Comparison of ENCODE assay signal across 11 mouse cellular contexts in the genomic region with DNA sequence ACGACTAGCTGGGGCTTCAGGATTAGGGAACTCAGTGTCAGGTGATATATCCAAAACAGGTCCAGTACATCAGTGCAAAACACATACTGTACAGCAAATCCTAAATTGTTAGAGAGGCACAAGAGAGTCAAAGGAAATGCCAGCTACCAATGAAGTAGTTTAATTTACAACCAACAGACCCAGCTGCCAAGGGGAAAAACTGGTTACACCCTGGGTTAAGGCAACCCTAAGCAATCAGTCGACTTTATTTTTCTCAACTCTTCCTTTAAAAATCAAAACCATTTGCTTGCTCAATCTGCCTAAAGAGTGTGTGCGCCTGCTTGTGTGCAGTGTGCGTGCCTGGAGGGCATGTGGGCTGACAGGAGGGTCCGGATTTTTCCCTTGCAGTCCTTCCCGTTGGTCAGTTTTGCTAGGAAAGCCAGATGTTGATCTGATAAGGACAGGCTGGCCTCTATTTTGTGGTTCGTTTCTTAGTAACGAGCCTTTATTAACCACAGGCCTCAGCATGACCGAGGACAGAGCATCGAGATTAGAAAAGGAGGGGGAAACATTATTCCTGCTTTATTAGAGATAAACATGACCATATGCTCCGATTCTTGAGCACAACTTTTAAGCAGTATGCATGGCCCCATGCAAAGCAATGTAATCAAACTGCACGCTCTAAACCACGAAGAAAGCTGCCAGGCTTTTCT. TPM values are rescaled to one million over a fixed set of nuclear protein-coding genes. Genes with fewer than 3 reads are reported as not detected.
DNase-seq lines count a peak whose midpoint lies in the region; ATAC-seq lines count a peak whose summit lies in the region.
"Had no signal": no experiment of that assay in that cellular context is flagged by ENCODE, and none has a peak within 500 bp of the region (broad histone marks: within the 10 kb centered on the region; RNA-seq: fewer than 3 reads in every experiment).

No protein-coding gene starts in this region.

- no peaks in the 10 kb centered on the region for H3K27me3 ChIP-seq in limb, embryonic 11.5 days (ENCODE audit: control insufficient read depth, insufficient read depth, low read length)

- H3K4me2 ChIP-seq in limb, embryonic 11.5 days (ENCODE audit: low read depth, severe bottlenecking): no peak overlapping the region

- WGBS in limb, embryonic 11.5 days: 11% methylated on average over 13 of the region's 13 CpGs

- peaks cover 47% of the 10 kb centered on the region for H3K4me1 ChIP-seq in limb, embryonic 11.5 days (ENCODE audit: control insufficient read depth, insufficient read depth, low read length)

- no peak overlapping the region for H3K9ac ChIP-seq in limb, embryonic 11.5 days (ENCODE audit: low read length)

- no peaks in the 10 kb centered on the region for H3K9me3 ChIP-seq in limb, embryonic 11.5 days (ENCODE audit: control insufficient read depth, low read length)

- H3K4me3 ChIP-seq in limb, embryonic 11.5 days (ENCODE audit: low read depth, low read length): no peak overlapping the region

- peak; percentile 33 for DNase-seq in kidney, postnatal 10 days
- DNase-seq in kidney, postnatal 4 days: no peak
- peak; percentile 95 for DNase-seq in 416B (ENCODE audit: low read depth)
- DNase-seq in limb, embryonic 11.5 days (ENCODE audit: low spot score): peak; percentile 75
- no peak for DNase-seq in testis, postnatal 10 days (ENCODE audit: low spot score)
- DNase-seq: adrenal gland, adult 8-10 months; lung, postnatal 36 days; right cerebral cortex, postnatal 4 days had no signal

- H3K27ac ChIP-seq in limb, embryonic 11.5 days (replicated peaks; ENCODE audit: low read depth, low read length): peak overlapping the region; percentile 23

- 0 out of 2 replicates have a peak, but pooled peaks have one; percentile 7 for ATAC-seq in common myeloid progenitor, adult 5-6 weeks (replicated peaks; ENCODE audit: low read depth, poor library complexity, severe bottlenecking)
- peak; percentile 56; the same call in 1 of the 2 replicates for ATAC-seq in limb, embryonic 11.5 days (ENCODE audit: insufficient number of reproducible peaks, low FRiP score, low TSS enrichment, low read depth)
- no peak for ATAC-seq in cerebellum, adult (ENCODE audit: insufficient number of reproducible peaks, low FRiP score, low TSS enrichment)
- no peak for ATAC-seq in erythroblast, adult 5-6 weeks (replicated peaks; ENCODE audit: low FRiP score, poor library complexity, severe bottlenecking)

- no peaks in the 10 kb centered on the region for H3K36me3 ChIP-seq in limb, embryonic 11.5 days (ENCODE audit: control insufficient read depth, insufficient read depth, low read length)

RNA-seq across cellular contexts. Expression of a gene that starts 45.3 kb away (rescaled TPM):
- 28.3 and 32.5 TPM in 2 replicates for total RNA-seq in common myeloid progenitor, adult 5-6 weeks (2017)
- 8.8 and 9.8 TPM in 2 replicates for polyA plus RNA-seq in limb, embryonic 11.5 days (2014; fragmentation: Nextera tagmentation; extraction: Ambion mirVana)
- total RNA-seq in erythroblast, adult 5-6 weeks (2015; ENCODE audit: low replicate concordance): 19.0 and 19.6 TPM in 2 replicates
- 12.1 and 14.9 TPM in 2 replicates for total RNA-seq in erythroblast, adult 5-6 weeks (2017; ENCODE audit: low replicate concordance)

Comparison
In these comparisons a context has a peak if more than half of its experiments do, and no peak if none do; other contexts are left out.
1. DNase-seq: peak in kidney, postnatal 10 days (single experiment), 416B (single experiment) and limb, embryonic 11.5 days (single experiment); none in kidney, postnatal 4 days (0 of 2) and testis, postnatal 10 days (single experiment).
2. ATAC-seq: peak in common myeloid progenitor, adult 5-6 weeks (single experiment) and limb, embryonic 11.5 days (single experiment); none in cerebellum, adult (single experiment) and erythroblast, adult 5-6 weeks (single experiment).